Mouse (Mus musculus): ENCODE results near the gene Aff4. TPM values are rescaled to one million over a fixed set of nuclear protein-coding genes. Genes with fewer than 3 reads are reported as not detected.

The Aff4 gene
- 56.2 and 72.9 TPM in 2 replicates for polyA plus RNA-seq (2014; fragmentation: Nextera tagmentation; extraction: Ambion mirVana)

- H3K9ac ChIP-seq (ENCODE audit: low read length): peak within 1 kb of the TSS; percentile 86
- H3K27ac ChIP-seq (replicated peaks in 1 of 2; ENCODE audit: control insufficient read depth in 1 of 2, insufficient read depth in 1 of 2, low read depth in 2 of 2, low read length in 2 of 2): peak within 1 kb of the TSS; percentile 93 to 94
- H3K36me3 ChIP-seq (ENCODE audit: control insufficient read depth, insufficient read depth, low read length): peaks cover 7% of the 10 kb centered on the region; the same call in 1 of the 2 replicates
- no peaks in the 10 kb centered on the region for H3K27me3 ChIP-seq (ENCODE audit: control insufficient read depth, insufficient read depth, low read length)
- H3K4me3 ChIP-seq (ENCODE audit: control insufficient read depth in 1 of 2, insufficient read depth in 1 of 2, low read depth in 1 of 2, low read length in 2 of 2): peak within 1 kb of the TSS; percentile 63 to 84
- ATAC-seq (ENCODE audit: insufficient number of reproducible peaks, insufficient read depth, low FRiP score, low read depth): peak; percentile 90
- WGBS: under 1% methylated on average over 122 of the region's 127 CpGs
- peak within 1 kb of the TSS; percentile 94 for H3K4me2 ChIP-seq (ENCODE audit: low read length)
- no peaks in the 10 kb centered on the region for H3K9me3 ChIP-seq (ENCODE audit: control insufficient read depth, low read length)
- peaks cover 2 to 16% of the 10 kb centered on the region in 2 experiments for H3K4me1 ChIP-seq (ENCODE audit: control insufficient read depth in 2 of 2, insufficient read depth in 2 of 2, low read length in 2 of 2)
Observed at GRCm38 (mm10) chr11:53350291-53351223, at the start of gene Aff4. Gene Aff4, plus strand, starts transcription at chr11:53350833.

DNA sequence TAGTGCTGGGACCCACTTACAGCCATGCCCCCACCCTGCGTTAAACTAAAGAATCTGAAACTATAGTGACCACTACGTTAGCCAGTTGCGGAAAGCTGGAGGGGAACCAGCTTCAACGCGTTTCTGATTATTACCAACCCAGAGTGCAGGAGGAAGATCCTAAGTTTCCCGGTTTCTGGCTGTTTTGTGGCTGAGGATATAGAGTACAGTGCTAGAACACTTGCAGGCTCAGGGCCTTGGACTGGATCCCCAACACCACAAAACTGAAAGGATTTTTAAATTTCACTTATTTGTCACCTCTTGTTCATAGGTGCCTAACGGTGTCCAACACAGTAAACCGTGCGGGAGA is 49.5 kb upstream of the Aff4 start:
- ATAC-seq (ENCODE audit: insufficient number of reproducible peaks, insufficient read depth, low FRiP score, low read depth): no peak

GRCm38 (mm10) chr11:53304044-53304840 is 46.4 kb upstream of the Aff4 start:
- Histone ChIP-seq H3K4me2 (ENCODE audit: low read length) (no peak overlapping the region), H3K27ac (replicated peaks in 1 of 2; ENCODE audit: control insufficient read depth in 1 of 2, insufficient read depth in 1 of 2, low read depth in 2 of 2, low read length in 2 of 2) (no peak overlapping the region), H3K4me1 (ENCODE audit: control insufficient read depth in 2 of 2, insufficient read depth in 2 of 2, low read length in 2 of 2) (peaks cover 20 to 32% of the 10 kb centered on the region in 2 experiments), H3K36me3 (ENCODE audit: control insufficient read depth, insufficient read depth, low read length) (no peaks in the 10 kb centered on the region), H3K9ac (ENCODE audit: low read length) (no peak overlapping the region), H3K9me3 (ENCODE audit: control insufficient read depth, low read length) (no peaks in the 10 kb centered on the region), H3K27me3 (ENCODE audit: control insufficient read depth, insufficient read depth, low read length) (no peaks in the 10 kb centered on the region), H3K4me3 (ENCODE audit: control insufficient read depth in 1 of 2, insufficient read depth in 1 of 2, low read depth in 1 of 2, low read length in 2 of 2) (no peak overlapping the region)
- ATAC-seq (ENCODE audit: insufficient number of reproducible peaks, insufficient read depth, low FRiP score, low read depth): no peak
- WGBS: 83% methylated on average over 14 of the region's 14 CpGs

More for the DNA sequence above, 49.5 kb upstream of the Aff4 start:
- peak overlapping the region; percentile 76 for H3K4me2 ChIP-seq (ENCODE audit: low read length)
- H3K27ac ChIP-seq (replicated peaks in 1 of 2; ENCODE audit: control insufficient read depth in 1 of 2, insufficient read depth in 1 of 2, low read depth in 2 of 2, low read length in 2 of 2): peak overlapping the region; percentile 98 to 100
- peak overlapping the region; percentile 99 for H3K9ac ChIP-seq (ENCODE audit: low read length)
- no peaks in the 10 kb centered on the region for H3K9me3 ChIP-seq (ENCODE audit: control insufficient read depth, low read length)
- H3K4me1 ChIP-seq (ENCODE audit: control insufficient read depth in 2 of 2, insufficient read depth in 2 of 2, low read length in 2 of 2): peaks cover 11 to 28% of the 10 kb centered on the region in 2 experiments
- WGBS: 51% methylated on average over 9 of the region's 9 CpGs
- no peaks in the 10 kb centered on the region for H3K27me3 ChIP-seq (ENCODE audit: control insufficient read depth, insufficient read depth, low read length)
- H3K4me3 ChIP-seq (ENCODE audit: control insufficient read depth in 1 of 2, insufficient read depth in 1 of 2, low read depth in 1 of 2, low read length in 2 of 2): peak overlapping the region; percentile 56 to 100
- H3K36me3 ChIP-seq (ENCODE audit: control insufficient read depth, insufficient read depth, low read length): no peaks in the 10 kb centered on the region

DNA sequence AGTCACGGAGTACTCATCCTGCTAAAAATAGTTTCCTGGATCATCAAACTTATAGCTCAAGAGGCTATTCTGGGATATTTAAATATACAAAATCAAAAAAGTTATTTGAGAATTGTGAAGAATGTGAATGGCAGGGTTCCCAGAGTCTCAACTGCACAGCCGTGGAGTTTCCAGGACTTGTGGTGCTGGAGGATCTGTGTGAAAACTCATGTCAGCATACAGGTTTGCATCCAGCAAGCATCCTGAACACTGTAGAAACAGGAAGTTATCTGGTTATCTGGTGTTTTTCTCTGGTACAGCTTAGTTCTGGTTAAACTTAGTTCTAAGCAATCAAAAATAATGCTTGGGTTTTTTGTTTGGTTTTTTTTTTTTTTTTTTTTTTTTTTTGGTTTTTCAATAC is 43.7 kb upstream of the Aff4 start:
- no peaks in the 10 kb centered on the region for H3K36me3 ChIP-seq (ENCODE audit: control insufficient read depth, insufficient read depth, low read length)
- peaks cover 12 to 36% of the 10 kb centered on the region in 2 experiments for H3K4me1 ChIP-seq (ENCODE audit: control insufficient read depth in 2 of 2, insufficient read depth in 2 of 2, low read length in 2 of 2)
- peak overlapping the region in 1 of 2 experiments; percentile 97; a peak in 2 of 4 replicates for H3K27ac ChIP-seq (replicated peaks in 1 of 2; ENCODE audit: control insufficient read depth in 1 of 2, insufficient read depth in 1 of 2, low read depth in 2 of 2, low read length in 2 of 2)
- H3K9me3 ChIP-seq (ENCODE audit: control insufficient read depth, low read length): no peaks in the 10 kb centered on the region
- no peak overlapping the region for H3K4me3 ChIP-seq (ENCODE audit: control insufficient read depth in 1 of 2, insufficient read depth in 1 of 2, low read depth in 1 of 2, low read length in 2 of 2)
- no peak overlapping the region for H3K9ac ChIP-seq (ENCODE audit: low read length)
- H3K27me3 ChIP-seq (ENCODE audit: control insufficient read depth, insufficient read depth, low read length): no peaks in the 10 kb centered on the region
- H3K4me2 ChIP-seq (ENCODE audit: low read length): no peak overlapping the region
- 17% methylated on average over 2 of the region's 2 CpGs for WGBS
- no peak for ATAC-seq (ENCODE audit: insufficient number of reproducible peaks, insufficient read depth, low FRiP score, low read depth)

DNA sequence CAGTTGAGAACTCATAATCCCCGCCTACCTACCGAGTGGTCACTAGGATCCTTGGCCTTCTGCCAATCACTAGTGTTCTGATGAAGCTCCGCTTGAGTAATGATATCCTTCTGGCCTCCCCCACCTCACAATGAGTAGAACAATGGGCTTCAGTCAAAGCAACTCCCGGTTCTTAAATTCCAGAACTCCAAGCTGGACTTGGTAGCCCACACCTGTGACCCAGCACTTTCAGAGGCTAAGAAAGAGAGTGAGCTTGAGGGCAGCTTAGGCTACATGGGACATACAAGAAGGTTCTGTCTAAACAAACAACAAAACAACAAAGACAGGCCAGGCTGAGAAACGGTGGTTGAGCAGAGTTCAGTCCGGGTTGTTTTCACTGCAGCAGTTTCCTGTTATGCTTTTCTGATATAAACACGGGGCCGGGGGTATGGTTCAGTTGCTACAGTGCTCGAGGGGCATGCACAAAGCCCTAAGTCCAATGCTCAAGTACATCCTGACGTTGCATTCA is 43.0 kb upstream of the Aff4 start:
- Histone ChIP-seq H3K4me1 (ENCODE audit: control insufficient read depth in 2 of 2, insufficient read depth in 2 of 2, low read length in 2 of 2) (peaks cover 12 to 36% of the 10 kb centered on the region in 2 experiments), H3K9ac (ENCODE audit: low read length) (no peak overlapping the region), H3K27me3 (ENCODE audit: control insufficient read depth, insufficient read depth, low read length) (no peaks in the 10 kb centered on the region), H3K36me3 (ENCODE audit: control insufficient read depth, insufficient read depth, low read length) (no peaks in the 10 kb centered on the region), H3K4me2 (ENCODE audit: low read length) (peak overlapping the region; percentile 26; the same call in 1 of the 2 replicates), H3K4me3 (ENCODE audit: control insufficient read depth in 1 of 2, insufficient read depth in 1 of 2, low read depth in 1 of 2, low read length in 2 of 2) (no peak overlapping the region), H3K27ac (replicated peaks in 1 of 2; ENCODE audit: control insufficient read depth in 1 of 2, insufficient read depth in 1 of 2, low read depth in 2 of 2, low read length in 2 of 2) (peak overlapping the region; percentile 97), H3K9me3 (ENCODE audit: control insufficient read depth, low read length) (no peaks in the 10 kb centered on the region)
- 46% methylated on average over 10 of the region's 10 CpGs for WGBS
- ATAC-seq (ENCODE audit: insufficient number of reproducible peaks, insufficient read depth, low FRiP score, low read depth): no peak

- Histone ChIP-seq H3K36me3 (ENCODE audit: control insufficient read depth, insufficient read depth, low read length) (no peaks in the 10 kb centered on the region), H3K4me1 (ENCODE audit: control insufficient read depth in 2 of 2, insufficient read depth in 2 of 2, low read length in 2 of 2) (peaks cover 12 to 36% of the 10 kb centered on the region in 2 experiments), H3K9ac (ENCODE audit: low read length) (peak overlapping the region; percentile 53), H3K4me2 (ENCODE audit: low read length) (peak overlapping the region; percentile 26), H3K9me3 (ENCODE audit: control insufficient read depth, low read length) (no peaks in the 10 kb centered on the region), H3K27me3 (ENCODE audit: control insufficient read depth, insufficient read depth, low read length) (no peaks in the 10 kb centered on the region), H3K4me3 (ENCODE audit: control insufficient read depth in 1 of 2, insufficient read depth in 1 of 2, low read depth in 1 of 2, low read length in 2 of 2) (no peak overlapping the region), H3K27ac (replicated peaks in 1 of 2; ENCODE audit: control insufficient read depth in 1 of 2, insufficient read depth in 1 of 2, low read depth in 2 of 2, low read length in 2 of 2) (peak overlapping the region; percentile 97)
- peak; percentile 67 for ATAC-seq (ENCODE audit: insufficient number of reproducible peaks, insufficient read depth, low FRiP score, low read depth)
Observed at GRCm38 (mm10) chr11:53308251-53308864, 42.3 kb upstream of the Aff4 start.

GRCm38 (mm10) chr11:53308884-53309310 is 41.7 kb upstream of the Aff4 start:
- no peaks in the 10 kb centered on the region for H3K27me3 ChIP-seq (ENCODE audit: control insufficient read depth, insufficient read depth, low read length)
- peak overlapping the region; percentile 26 for H3K4me2 ChIP-seq (ENCODE audit: low read length)
- H3K4me1 ChIP-seq (ENCODE audit: control insufficient read depth in 2 of 2, insufficient read depth in 2 of 2, low read length in 2 of 2): peaks cover 12 to 36% of the 10 kb centered on the region in 2 experiments
- peak overlapping the region; percentile 97 for H3K27ac ChIP-seq (replicated peaks in 1 of 2; ENCODE audit: control insufficient read depth in 1 of 2, insufficient read depth in 1 of 2, low read depth in 2 of 2, low read length in 2 of 2)
- H3K36me3 ChIP-seq (ENCODE audit: control insufficient read depth, insufficient read depth, low read length): no peaks in the 10 kb centered on the region
- no peak overlapping the region for H3K4me3 ChIP-seq (ENCODE audit: control insufficient read depth in 1 of 2, insufficient read depth in 1 of 2, low read depth in 1 of 2, low read length in 2 of 2)
- peak overlapping the region; percentile 53 for H3K9ac ChIP-seq (ENCODE audit: low read length)
- WGBS: 2% methylated on average over 2 of the region's 2 CpGs
- ATAC-seq (ENCODE audit: insufficient number of reproducible peaks, insufficient read depth, low FRiP score, low read depth): peak; percentile 72
- no peaks in the 10 kb centered on the region for H3K9me3 ChIP-seq (ENCODE audit: control insufficient read depth, low read length)

Data from heart, embryonic 14.5 days (tissue).